Mouse (Mus musculus) gastrocnemius, adult 2 months (tissue): ENCODE results near the gene Dtnb. TPM values are rescaled to one million over a fixed set of nuclear protein-coding genes. Genes with fewer than 3 reads are reported as not detected.

ENCODE experiments used
- DNase-seq: peaks from one replicate; pipeline ENCODE4 v3.0.0; 2022
- H3K27ac ChIP-seq: fragments of 200-600 bp; 2 replicates; pipeline ENCODE4 v1.8.1; 2022; ENCODE audit warnings: mild to moderate bottlenecking
- H3K4me3 ChIP-seq: fragments of 200-600 bp; 2 replicates; pipeline ENCODE4 v1.8.1; 2022; ENCODE audit warnings: mild to moderate bottlenecking, moderate library complexity
- CTCF ChIP-seq: fragments of 200-600 bp; IDR thresholded peaks from 2 replicates; pipeline ENCODE4 v1.8.1; 2022; ENCODE audit warnings: antibody characterized with exemption, mild to moderate bottlenecking, moderate library complexity
- intact Hi-C: fragments of 180-260 bp; cut with DNase I; formaldehyde crosslinking; loops from one replicate; pipeline ENCODE4 v1.15.1; 2025
- total RNA-seq, 2 experiments: library from RNA; stranded (reverse); gene quantifications; 2 replicates each; pipeline ENCODE4 v1.2.3; 2021

Gene Dtnb
- total RNA-seq, 2 experiments from 2014 or later: 2.1 to 11.7 TPM

- Histone ChIP-seq H3K4me3 (no peak overlapping the region), H3K27ac (no peak overlapping the region)
- DNase-seq: no peak
- intact Hi-C loops: no loop called here
- no peak for TF ChIP-seq CTCF
These were observed 160.6 kb downstream of the Dtnb start for GRCm38 (mm10) chr12:3732623-3733265.

- no peak overlapping the region for H3K4me3 ChIP-seq
- H3K27ac ChIP-seq: no peak overlapping the region
- DNase-seq: no peak
- intact Hi-C loops: no loop called here
- no peak for TF ChIP-seq CTCF
These were observed 161.1 kb downstream of the Dtnb start for GRCm38 (mm10) chr12:3733328-3733727.

GRCm38 (mm10) chr12:3737009-3737408 is 164.8 kb downstream of the Dtnb start:
- Histone ChIP-seq H3K27ac (no peak overlapping the region), H3K4me3 (no peak overlapping the region)
- intact Hi-C loops: no loop called here
- no peak for TF ChIP-seq CTCF
- no peak for DNase-seq

- H3K4me3 ChIP-seq: no peak overlapping the region
- 0 out of 2 replicates have a peak overlapping the region, but pooled peaks have one; percentile 12 for H3K27ac ChIP-seq
- TF ChIP-seq CTCF: no peak
- intact Hi-C loops: no loop called here
- no peak for DNase-seq
These were observed 166.8 kb downstream of the Dtnb start for GRCm38 (mm10) chr12:3738741-3739529.

- DNase-seq: no peak
- Histone ChIP-seq H3K27ac (peak overlapping the region; percentile 28; the same call in 1 of the 2 replicates), H3K4me3 (peak overlapping the region; percentile 39; the same call in 1 of the 2 replicates)
- intact Hi-C loops: no loop called here
- TF ChIP-seq CTCF: no peak
These were observed 167.8 kb downstream of the Dtnb start for GRCm38 (mm10) chr12:3739749-3740704.

- 0 out of 2 replicates have a peak overlapping the region, but pooled peaks have one; percentile 28 for H3K27ac ChIP-seq
- no peak for TF ChIP-seq CTCF
- intact Hi-C loops: no loop called here
- no peak overlapping the region for H3K4me3 ChIP-seq
- DNase-seq: no peak
These were observed 168.5 kb downstream of the Dtnb start for GRCm38 (mm10) chr12:3740705-3741081.

GRCm38 (mm10) chr12:3745432-3746105 is 173.4 kb downstream of the Dtnb start:
- intact Hi-C loops: no loop called here
- Histone ChIP-seq H3K27ac (peak overlapping the region; percentile 35; the same call in 1 of the 2 replicates), H3K4me3 (no peak overlapping the region)
- DNase-seq: no peak
- no peak for TF ChIP-seq CTCF

GRCm38 (mm10) chr12:3746369-3746768 is 174.2 kb downstream of the Dtnb start:
- no peak for TF ChIP-seq CTCF
- intact Hi-C loops: no loop called here
- no peak overlapping the region for H3K4me3 ChIP-seq
- no peak overlapping the region for H3K27ac ChIP-seq
- DNase-seq: no peak

GRCm38 (mm10) chr12:3747583-3747982 is 175.4 kb downstream of the Dtnb start:
- Histone ChIP-seq H3K27ac (no peak overlapping the region), H3K4me3 (no peak overlapping the region)
- no peak for TF ChIP-seq CTCF
- intact Hi-C loops: no loop called here
- no peak for DNase-seq

GRCm38 (mm10) chr12:3755522-3755921 is 183.3 kb downstream of the Dtnb start:
- Histone ChIP-seq H3K4me3 (no peak overlapping the region), H3K27ac (no peak overlapping the region)
- intact Hi-C loops: no loop called here
- no peak for TF ChIP-seq CTCF
- no peak for DNase-seq

GRCm38 (mm10) chr12:3756216-3756615 is 184.0 kb downstream of the Dtnb start:
- H3K27ac ChIP-seq: no peak overlapping the region
- no peak for TF ChIP-seq CTCF
- DNase-seq: no peak
- H3K4me3 ChIP-seq: no peak overlapping the region
- intact Hi-C loops: no loop called here

- Histone ChIP-seq H3K4me3 (no peak overlapping the region), H3K27ac (no peak overlapping the region)
- intact Hi-C loops: no loop called here
- no peak for TF ChIP-seq CTCF
- no peak for DNase-seq
These were observed 185.9 kb downstream of the Dtnb start for GRCm38 (mm10) chr12:3758127-3758526.
